Mouse (Mus musculus): ENCODE measurements at regions not wholly inside any gene's neighbourhood (a gene's known extent, or its start where the extent isn't known, plus 50 kb on each side); places are given as distances from the start of the nearest gene placed in this dataset.

- DNase-seq (ENCODE audit: low spot score in 2 of 2) = no peak
Measured at GRCm38 (mm10) chr2:55817273-55817672, 381.5 kb downstream of the Kcnj3 start.

- peak; percentile 58 to 78 for DNase-seq (ENCODE audit: low spot score in 2 of 2)
Measured at GRCm38 (mm10) chr2:55818220-55818619, 382.4 kb downstream of the Kcnj3 start.

GRCm38 (mm10) chr2:55822726-55823125, 387.0 kb downstream of the Kcnj3 start:
- no peak for DNase-seq (ENCODE audit: low spot score in 2 of 2)

- DNase-seq (ENCODE audit: low spot score in 2 of 2) = peak; percentile 17 to 71
Measured at GRCm38 (mm10) chr2:55841521-55841920, 405.8 kb downstream of the Kcnj3 start.

GRCm38 (mm10) chr2:55846832-55847382, 411.1 kb downstream of the Kcnj3 start:
- DNase-seq (ENCODE audit: low spot score in 2 of 2) = peak in 1 of 2 experiments; percentile 12

- peak in 1 of 2 experiments; percentile 6 for DNase-seq (ENCODE audit: low spot score in 2 of 2)
Measured at GRCm38 (mm10) chr2:55862479-55862878, 426.7 kb downstream of the Kcnj3 start.

GRCm38 (mm10) chr2:55889976-55890375, 454.2 kb downstream of the Kcnj3 start:
- no peak for DNase-seq (ENCODE audit: low spot score in 2 of 2)

GRCm38 (mm10) chr2:55892821-55893535, 457.2 kb downstream of the Kcnj3 start:
- peak in 1 of 2 experiments; percentile 66 for DNase-seq (ENCODE audit: low spot score in 2 of 2)

GRCm38 (mm10) chr2:55920294-55920693, 484.5 kb downstream of the Kcnj3 start:
- peak in 1 of 2 experiments; percentile 5 for DNase-seq (ENCODE audit: low spot score in 2 of 2)

Data from layer of hippocampus, adult 18-20 months (tissue).